Mouse (Mus musculus): ENCODE data around the gene Anxa5. TPM values are rescaled to one million over a fixed set of nuclear protein-coding genes. Genes with fewer than 3 reads are reported as not detected.

Gene Anxa5
- total and polyA plus RNA-seq, 3 experiments: 40.7 to 111 TPM; not detected in 1

Other genes with a start within 250 kb of the Anxa5 start
- 1.0 and 1.5 TPM in 2 replicates for gene 1810062G17Rik, start within 50 bp of the Anxa5 start, total RNA-seq (2012; rRNA removed)
- gene 1810062G17Rik, start within 50 bp of the Anxa5 start, polyA plus RNA-seq (2012; ENCODE audit: insufficient read depth in 1 of 2, insufficient read length in 2 of 2, low read depth in 1 of 2, low replicate concordance in 2 of 2, missing spikeins in 1 of 2): 1 to 10 TPM in 1 of 2 experiments, not detected in 1; 2.3 TPM
- not detected in 2 replicates for gene Gm11549, start 45.9 kb upstream of the Anxa5 start, total RNA-seq (2012; rRNA removed)
- not detected for gene Gm11549, start 45.9 kb upstream of the Anxa5 start, polyA plus RNA-seq (2012; ENCODE audit: insufficient read depth in 1 of 2, insufficient read length in 2 of 2, low read depth in 1 of 2, low replicate concordance in 2 of 2, missing spikeins in 1 of 2)
- 40.6 and 46.0 TPM in 2 replicates for gene Exosc9, start 76.7 kb upstream of the Anxa5 start, total RNA-seq (2012; rRNA removed)
- 10 to 100 TPM in 1 of 2 experiments, not detected in 1; 49.4 TPM for gene Exosc9, start 76.7 kb upstream of the Anxa5 start, polyA plus RNA-seq (2012; ENCODE audit: insufficient read depth in 1 of 2, insufficient read length in 2 of 2, low read depth in 1 of 2, low replicate concordance in 2 of 2, missing spikeins in 1 of 2)
- gene Ccna2, start 96.3 kb upstream of the Anxa5 start, total RNA-seq (2012; rRNA removed): 124 and 133 TPM in 2 replicates
- gene Ccna2, start 96.3 kb upstream of the Anxa5 start, polyA plus RNA-seq (2012; ENCODE audit: insufficient read depth in 1 of 2, insufficient read length in 2 of 2, low read depth in 1 of 2, low replicate concordance in 2 of 2, missing spikeins in 1 of 2): 100 to 1,000 TPM; 180 to 487 TPM
- not detected in 2 replicates for gene Bbs7, start 137.6 kb upstream of the Anxa5 start, total RNA-seq (2012; rRNA removed)
- not detected for gene Bbs7, start 137.6 kb upstream of the Anxa5 start, polyA plus RNA-seq (2012; ENCODE audit: insufficient read depth in 1 of 2, insufficient read length in 2 of 2, low read depth in 1 of 2, low replicate concordance in 2 of 2, missing spikeins in 1 of 2)
- not detected in 2 replicates for gene Trpc3, start 214.3 kb upstream of the Anxa5 start, total RNA-seq (2012; rRNA removed)
- not detected for gene Trpc3, start 214.3 kb upstream of the Anxa5 start, polyA plus RNA-seq (2012; ENCODE audit: insufficient read depth in 1 of 2, insufficient read length in 2 of 2, low read depth in 1 of 2, low replicate concordance in 2 of 2, missing spikeins in 1 of 2)